Mouse (Mus musculus): ENCODE data around the gene Phlpp1. TPM values are rescaled to one million over a fixed set of nuclear protein-coding genes. Genes with fewer than 3 reads are reported as not detected.

Phlpp1 gene
- polyA plus RNA-seq, 1 experiment from 2014 or later, result 4.5 TPM

DNA sequence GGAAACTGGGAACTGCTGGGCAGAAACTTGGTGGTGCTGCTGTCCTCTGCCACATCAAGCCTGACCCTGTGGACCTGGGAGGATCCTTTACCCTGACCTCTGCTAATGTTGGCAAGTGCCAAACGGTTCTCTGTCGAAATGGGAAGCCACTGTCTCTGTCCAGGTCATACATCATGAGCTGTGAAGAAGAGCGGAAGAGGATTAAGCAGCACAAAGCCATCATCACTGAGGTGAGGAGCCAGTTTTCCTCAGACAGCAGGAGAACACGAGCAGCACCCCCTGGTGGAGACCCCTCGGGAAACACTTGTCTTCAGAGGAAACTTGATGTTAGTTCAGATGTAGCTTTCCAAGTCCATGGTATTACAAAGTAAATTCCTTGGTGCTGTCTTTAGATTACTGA lies 218.1 kb downstream of the Phlpp1 start:
- Histone ChIP-seq H3K27ac (ENCODE audit: low read depth, low read length) (no peak overlapping the region), H3K9me3 (replicated peaks; ENCODE audit: control insufficient read depth, low read length) (no peaks in the 10 kb centered on the region), H3K4me3 (ENCODE audit: low read depth, low read length) (no peak overlapping the region), H3K36me3 (ENCODE audit: control insufficient read depth, insufficient read depth, low read length) (peaks cover 4% of the 10 kb centered on the region), H3K27me3 (ENCODE audit: control insufficient read depth, insufficient read depth, low read length) (no peaks in the 10 kb centered on the region), H3K4me1 (ENCODE audit: control insufficient read depth, insufficient read depth, low read length) (no peaks in the 10 kb centered on the region), H3K4me2 (no peak overlapping the region), H3K9ac (ENCODE audit: low read depth, low read length) (no peak overlapping the region)
- 27% methylated on average over 5 of the region's 5 CpGs for WGBS (ENCODE audit: insufficient replicate concordance)
- ATAC-seq (replicated peaks; ENCODE audit: insufficient number of reproducible peaks, low FRiP score, low TSS enrichment), result no peak

DNA sequence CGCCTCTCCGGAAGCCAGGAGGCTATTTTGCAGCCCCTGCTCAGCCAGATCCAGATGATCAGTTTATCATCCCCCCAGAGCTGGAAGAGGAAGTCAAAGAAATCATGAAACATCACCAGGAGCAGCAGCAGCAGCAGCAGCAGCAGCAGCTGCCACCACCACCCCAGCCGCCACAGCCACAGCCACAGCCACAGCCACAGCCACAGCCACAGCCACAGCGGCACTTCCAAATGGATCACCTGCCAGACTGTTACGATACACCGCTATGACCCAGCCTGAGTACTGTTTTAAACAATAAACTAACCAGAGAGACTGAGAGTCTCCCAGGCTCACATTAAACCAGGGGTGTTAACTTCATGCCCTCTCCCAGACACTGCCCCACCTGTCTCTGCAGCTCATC lies 221.5 kb downstream of the Phlpp1 start:
- no peak overlapping the region for H3K4me2 ChIP-seq
- no peak for ATAC-seq (replicated peaks; ENCODE audit: insufficient number of reproducible peaks, low FRiP score, low TSS enrichment)

DNA sequence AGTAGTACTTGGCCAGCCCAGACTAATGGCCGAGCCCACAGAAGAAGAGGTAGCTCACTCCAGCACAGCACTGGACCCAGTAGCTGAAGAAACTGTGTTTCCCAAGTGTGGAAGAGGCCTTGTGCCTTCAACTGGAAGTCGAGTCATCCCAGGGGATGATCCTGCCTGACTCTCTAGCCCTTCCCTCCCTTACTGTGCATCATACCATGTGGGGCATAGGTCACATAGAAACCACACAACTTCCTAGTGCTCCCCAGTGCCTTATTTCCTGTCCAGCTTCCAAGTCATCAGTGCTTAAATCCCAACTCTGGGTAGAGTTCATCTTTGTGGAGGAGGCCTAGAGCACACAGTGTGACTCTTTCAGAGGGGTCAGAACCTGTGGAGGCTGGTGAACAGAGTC lies 223.1 kb downstream of the Phlpp1 start:
- H3K4me2 ChIP-seq, result no peak overlapping the region
- H3K36me3 ChIP-seq (ENCODE audit: control insufficient read depth, insufficient read depth, low read length), result peaks cover 4% of the 10 kb centered on the region
- H3K27ac ChIP-seq (ENCODE audit: low read depth, low read length), result no peak overlapping the region
- no peaks in the 10 kb centered on the region for H3K9me3 ChIP-seq (replicated peaks; ENCODE audit: control insufficient read depth, low read length)
- no peak for ATAC-seq (replicated peaks; ENCODE audit: insufficient number of reproducible peaks, low FRiP score, low TSS enrichment)
- WGBS (ENCODE audit: insufficient replicate concordance), result 80% methylated on average over 2 of the region's 2 CpGs
- no peak overlapping the region for H3K9ac ChIP-seq (ENCODE audit: low read depth, low read length)
- no peaks in the 10 kb centered on the region for H3K27me3 ChIP-seq (ENCODE audit: control insufficient read depth, insufficient read depth, low read length)
- H3K4me1 ChIP-seq (ENCODE audit: control insufficient read depth, insufficient read depth, low read length), result no peaks in the 10 kb centered on the region
- no peak overlapping the region for H3K4me3 ChIP-seq (ENCODE audit: low read depth, low read length)

More for the DNA sequence above, 221.5 kb downstream of the Phlpp1 start:
- no peak overlapping the region for H3K4me3 ChIP-seq (ENCODE audit: low read depth, low read length)
- 95% methylated on average over 6 of the region's 6 CpGs for WGBS (ENCODE audit: insufficient replicate concordance)
- no peak overlapping the region for H3K9ac ChIP-seq (ENCODE audit: low read depth, low read length)
- H3K4me1 ChIP-seq (ENCODE audit: control insufficient read depth, insufficient read depth, low read length), result no peaks in the 10 kb centered on the region
- H3K27me3 ChIP-seq (ENCODE audit: control insufficient read depth, insufficient read depth, low read length), result no peaks in the 10 kb centered on the region
- H3K36me3 ChIP-seq (ENCODE audit: control insufficient read depth, insufficient read depth, low read length), result peaks cover 4% of the 10 kb centered on the region
- no peaks in the 10 kb centered on the region for H3K9me3 ChIP-seq (replicated peaks; ENCODE audit: control insufficient read depth, low read length)
- H3K27ac ChIP-seq (ENCODE audit: low read depth, low read length), result no peak overlapping the region

DNA sequence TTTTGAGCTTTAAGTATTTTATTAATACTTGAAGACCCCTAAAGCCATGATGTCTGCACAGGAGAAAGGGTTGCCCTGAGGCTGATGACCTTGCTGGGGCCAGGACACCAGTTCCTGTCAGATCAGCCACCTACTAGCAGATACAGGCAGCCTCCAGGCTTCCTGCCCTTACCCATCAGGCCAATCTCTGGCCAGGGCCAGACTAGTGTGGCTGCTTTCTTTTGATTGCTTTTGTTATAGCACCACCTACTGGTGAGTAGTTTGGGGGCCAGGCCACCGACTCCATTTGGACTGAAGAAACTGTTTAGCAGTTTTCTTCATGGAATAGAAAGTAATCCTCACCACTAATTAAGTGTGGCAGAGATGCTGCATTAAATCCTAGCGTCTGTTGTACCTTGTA lies 223.9 kb downstream of the Phlpp1 start:
- no peaks in the 10 kb centered on the region for H3K9me3 ChIP-seq (replicated peaks; ENCODE audit: control insufficient read depth, low read length)

DNA sequence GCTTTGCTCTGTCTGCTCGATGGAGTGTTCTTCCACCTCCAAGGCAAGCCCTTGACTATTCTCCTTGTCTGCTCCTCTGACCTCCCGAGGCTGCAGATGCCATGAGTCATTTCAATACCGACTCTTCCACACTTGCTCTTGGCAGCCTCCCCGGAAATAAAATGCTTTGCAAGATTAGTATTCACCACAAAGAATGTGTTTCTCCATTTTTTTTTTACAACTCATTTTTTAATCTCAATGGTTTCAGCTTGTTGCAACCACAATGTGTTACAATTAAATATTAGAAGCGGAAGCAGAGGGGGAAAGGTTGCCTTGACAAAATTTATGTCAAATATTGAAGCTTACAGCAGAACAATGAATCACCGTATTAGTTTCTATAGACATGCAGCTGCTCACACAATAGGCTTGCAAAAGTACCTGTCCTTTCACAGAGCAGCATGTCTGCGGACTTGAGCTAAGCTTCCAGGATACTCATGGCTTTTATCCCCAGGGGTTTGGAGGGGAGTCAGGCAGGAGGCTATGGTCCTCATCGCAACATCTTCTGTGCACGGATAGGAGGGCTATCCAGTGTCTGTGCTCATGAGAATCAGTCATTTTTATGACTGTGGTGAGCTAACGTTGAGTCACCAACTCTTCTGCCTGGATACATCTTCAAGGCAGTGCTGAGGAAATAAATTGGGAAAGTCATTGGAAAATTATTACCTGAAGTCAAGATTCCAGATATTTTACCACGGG lies 229.5 kb downstream of the Phlpp1 start:
- ATAC-seq (replicated peaks; ENCODE audit: insufficient number of reproducible peaks, low FRiP score, low TSS enrichment), result no peak
- Histone ChIP-seq H3K27ac (ENCODE audit: low read depth, low read length) (no peak overlapping the region), H3K9ac (ENCODE audit: low read depth, low read length) (no peak overlapping the region), H3K9me3 (replicated peaks; ENCODE audit: control insufficient read depth, low read length) (no peaks in the 10 kb centered on the region), H3K27me3 (ENCODE audit: control insufficient read depth, insufficient read depth, low read length) (no peaks in the 10 kb centered on the region), H3K4me3 (ENCODE audit: low read depth, low read length) (no peak overlapping the region), H3K4me2 (no peak overlapping the region), H3K36me3 (ENCODE audit: control insufficient read depth, insufficient read depth, low read length) (no peaks in the 10 kb centered on the region), H3K4me1 (ENCODE audit: control insufficient read depth, insufficient read depth, low read length) (no peaks in the 10 kb centered on the region)
- 70% methylated on average over 11 of the region's 11 CpGs for WGBS (ENCODE audit: insufficient replicate concordance)

More for the DNA sequence above, 223.9 kb downstream of the Phlpp1 start:
- no peak overlapping the region for H3K9ac ChIP-seq (ENCODE audit: low read depth, low read length)
- no peak overlapping the region for H3K4me2 ChIP-seq
- no peaks in the 10 kb centered on the region for H3K4me1 ChIP-seq (ENCODE audit: control insufficient read depth, insufficient read depth, low read length)
- WGBS (ENCODE audit: insufficient replicate concordance), result 10% methylated on average over 2 of the region's 2 CpGs
- ATAC-seq (replicated peaks; ENCODE audit: insufficient number of reproducible peaks, low FRiP score, low TSS enrichment), result no peak
- no peaks in the 10 kb centered on the region for H3K27me3 ChIP-seq (ENCODE audit: control insufficient read depth, insufficient read depth, low read length)
- no peak overlapping the region for H3K4me3 ChIP-seq (ENCODE audit: low read depth, low read length)
- H3K27ac ChIP-seq (ENCODE audit: low read depth, low read length), result no peak overlapping the region
- H3K36me3 ChIP-seq (ENCODE audit: control insufficient read depth, insufficient read depth, low read length), result peaks cover 4% of the 10 kb centered on the region

DNA sequence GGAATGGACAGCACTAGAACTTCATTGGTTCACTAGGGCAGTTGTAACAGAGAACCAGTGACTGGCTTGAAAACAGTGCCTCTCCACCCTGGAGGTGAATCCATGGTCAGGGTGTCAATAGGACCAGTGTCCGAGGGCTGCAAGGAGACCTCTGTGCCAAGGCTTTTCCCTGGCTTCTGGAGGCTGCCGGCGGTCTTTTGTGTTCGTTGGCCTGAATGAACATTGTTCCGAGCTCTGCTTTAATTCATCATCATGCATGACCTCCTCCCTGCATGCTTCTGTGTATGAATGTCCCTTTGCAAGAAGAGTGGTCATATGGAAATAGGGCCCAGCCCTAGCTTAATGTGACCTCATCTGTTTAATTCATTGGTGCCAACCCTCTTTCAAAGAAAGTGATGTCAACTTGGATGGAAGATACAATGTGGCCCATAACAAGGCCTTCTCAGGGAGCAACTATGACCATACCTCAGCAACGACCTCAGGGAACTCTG lies 231.5 kb downstream of the Phlpp1 start:
- Histone ChIP-seq H3K36me3 (ENCODE audit: control insufficient read depth, insufficient read depth, low read length) (no peaks in the 10 kb centered on the region), H3K4me2 (no peak overlapping the region), H3K9me3 (replicated peaks; ENCODE audit: control insufficient read depth, low read length) (no peaks in the 10 kb centered on the region), H3K27me3 (ENCODE audit: control insufficient read depth, insufficient read depth, low read length) (no peaks in the 10 kb centered on the region), H3K9ac (ENCODE audit: low read depth, low read length) (no peak overlapping the region), H3K4me1 (ENCODE audit: control insufficient read depth, insufficient read depth, low read length) (peaks cover 4% of the 10 kb centered on the region; the same call in 1 of the 2 replicates), H3K4me3 (ENCODE audit: low read depth, low read length) (no peak overlapping the region), H3K27ac (ENCODE audit: low read depth, low read length) (no peak overlapping the region)
- ATAC-seq (replicated peaks; ENCODE audit: insufficient number of reproducible peaks, low FRiP score, low TSS enrichment), result no peak
- WGBS (ENCODE audit: insufficient replicate concordance), result 87% methylated on average over 6 of the region's 6 CpGs

DNA sequence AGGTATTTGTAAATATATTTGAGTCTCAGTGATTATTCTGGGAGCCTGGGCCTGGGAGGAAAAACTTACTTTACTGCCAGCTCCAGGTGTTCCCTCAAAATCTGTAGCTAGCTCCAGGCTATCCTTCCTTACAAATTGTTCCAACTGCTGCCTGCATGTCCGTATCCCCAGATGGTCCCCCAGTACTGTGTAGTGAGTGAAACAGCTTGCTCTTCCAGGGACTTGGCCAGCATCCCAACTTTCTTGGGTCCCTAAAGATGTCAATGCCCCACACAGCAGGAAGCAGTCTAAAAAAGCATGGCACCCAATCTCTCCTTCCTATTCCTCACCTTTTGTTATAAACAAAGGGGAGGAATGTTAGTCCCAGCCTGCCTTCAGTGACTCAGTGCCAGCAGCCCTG lies 235.3 kb downstream of the Phlpp1 start:
- H3K36me3 ChIP-seq (ENCODE audit: control insufficient read depth, insufficient read depth, low read length), result no peaks in the 10 kb centered on the region
- no peak overlapping the region for H3K27ac ChIP-seq (ENCODE audit: low read depth, low read length)
- H3K4me1 ChIP-seq (ENCODE audit: control insufficient read depth, insufficient read depth, low read length), result peaks cover 7% of the 10 kb centered on the region; the same call in 1 of the 2 replicates
- no peak for ATAC-seq (replicated peaks; ENCODE audit: insufficient number of reproducible peaks, low FRiP score, low TSS enrichment)
- no peaks in the 10 kb centered on the region for H3K9me3 ChIP-seq (replicated peaks; ENCODE audit: control insufficient read depth, low read length)
- H3K4me2 ChIP-seq, result no peak overlapping the region
- no peak overlapping the region for H3K9ac ChIP-seq (ENCODE audit: low read depth, low read length)
- 83% methylated on average over 1 of the region's 1 CpGs for WGBS (ENCODE audit: insufficient replicate concordance)
- no peak overlapping the region for H3K4me3 ChIP-seq (ENCODE audit: low read depth, low read length)
- no peaks in the 10 kb centered on the region for H3K27me3 ChIP-seq (ENCODE audit: control insufficient read depth, insufficient read depth, low read length)

DNA sequence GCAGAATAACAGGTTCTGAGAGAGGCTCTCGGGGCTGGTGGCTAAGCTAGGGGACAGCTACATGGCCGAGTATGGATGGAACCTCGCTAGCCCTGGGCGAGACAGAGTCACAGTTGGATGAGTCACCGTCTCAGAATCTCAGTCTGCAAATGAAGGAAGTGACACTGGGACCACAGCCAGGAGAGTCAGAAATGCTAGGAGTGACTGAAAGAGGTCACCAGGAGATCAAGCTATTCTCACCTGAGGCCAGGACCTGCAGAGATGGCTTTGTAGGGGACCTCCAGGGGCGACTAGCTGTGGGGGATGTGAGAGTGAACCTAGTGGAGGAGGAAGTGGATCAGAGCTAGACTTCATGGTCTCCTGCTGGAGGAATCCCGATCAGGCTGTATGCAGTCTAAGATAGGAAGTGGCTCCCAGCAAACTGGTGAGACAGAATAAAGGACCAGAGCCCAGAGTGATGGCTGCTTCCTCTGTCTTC lies 236.4 kb downstream of the Phlpp1 start:
- Histone ChIP-seq H3K4me3 (ENCODE audit: low read depth, low read length) (no peak overlapping the region), H3K4me2 (no peak overlapping the region), H3K27ac (ENCODE audit: low read depth, low read length) (peak overlapping the region; percentile 15; the same call in 1 of the 2 replicates), H3K9me3 (replicated peaks; ENCODE audit: control insufficient read depth, low read length) (no peaks in the 10 kb centered on the region), H3K4me1 (ENCODE audit: control insufficient read depth, insufficient read depth, low read length) (peaks cover 7% of the 10 kb centered on the region; the same call in 1 of the 2 replicates), H3K9ac (ENCODE audit: low read depth, low read length) (no peak overlapping the region), H3K36me3 (ENCODE audit: control insufficient read depth, insufficient read depth, low read length) (no peaks in the 10 kb centered on the region), H3K27me3 (ENCODE audit: control insufficient read depth, insufficient read depth, low read length) (no peaks in the 10 kb centered on the region)
- peak; percentile 55; the same call in 1 of the 2 replicates for ATAC-seq (replicated peaks; ENCODE audit: insufficient number of reproducible peaks, low FRiP score, low TSS enrichment)
- 41% methylated on average over 7 of the region's 7 CpGs for WGBS (ENCODE audit: insufficient replicate concordance)

DNA sequence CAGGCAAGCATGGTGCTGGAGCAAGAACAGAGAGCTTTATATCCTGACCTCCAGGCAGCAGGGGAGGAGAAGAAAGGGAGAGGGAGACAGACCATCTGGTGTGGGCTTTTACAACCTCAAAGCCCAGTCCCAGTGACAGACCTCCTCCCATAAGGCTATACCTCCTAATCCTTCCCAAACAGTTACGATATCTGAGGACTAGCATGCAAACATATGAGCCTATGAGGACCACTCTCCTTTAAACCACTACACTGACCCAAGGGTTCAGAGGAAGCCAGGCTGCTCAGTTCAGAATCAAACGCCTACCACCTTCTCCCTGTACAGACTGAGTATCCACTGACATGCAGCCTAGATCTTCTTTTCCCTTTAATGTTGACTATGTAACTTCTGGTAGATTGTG lies 239.3 kb downstream of the Phlpp1 start:
- WGBS (ENCODE audit: insufficient replicate concordance), result 75% methylated on average over 2 of the region's 2 CpGs
- H3K4me2 ChIP-seq, result no peak overlapping the region
- H3K9ac ChIP-seq (ENCODE audit: low read depth, low read length), result no peak overlapping the region
- peaks cover 7% of the 10 kb centered on the region; the same call in 1 of the 2 replicates for H3K4me1 ChIP-seq (ENCODE audit: control insufficient read depth, insufficient read depth, low read length)
- no peaks in the 10 kb centered on the region for H3K27me3 ChIP-seq (ENCODE audit: control insufficient read depth, insufficient read depth, low read length)
- no peaks in the 10 kb centered on the region for H3K9me3 ChIP-seq (replicated peaks; ENCODE audit: control insufficient read depth, low read length)
- no peak overlapping the region for H3K27ac ChIP-seq (ENCODE audit: low read depth, low read length)
- H3K36me3 ChIP-seq (ENCODE audit: control insufficient read depth, insufficient read depth, low read length), result no peaks in the 10 kb centered on the region
- ATAC-seq (replicated peaks; ENCODE audit: insufficient number of reproducible peaks, low FRiP score, low TSS enrichment), result no peak
- no peak overlapping the region for H3K4me3 ChIP-seq (ENCODE audit: low read depth, low read length)
